Mouse (Mus musculus): ENCODE measurements around the gene Amhr2.

- no peak for TF ChIP-seq CTCF (conservative IDR thresholded peaks at IDR 0.05; ENCODE audit: low read length)
- no peak for TF ChIP-seq POU5F1 (IDR thresholded peaks at IDR 0.05; ENCODE audit: borderline replicate concordance, low read length)
- no peak for TF ChIP-seq NANOG (IDR thresholded peaks at IDR 0.05; ENCODE audit: borderline replicate concordance, low read length)
These were observed 57.2 kb downstream of the Amhr2 start for GRCm38 (mm10) chr15:102502254-102502840.

Data from E14TG2a.4 (cell line).